In the genomic region with DNA sequence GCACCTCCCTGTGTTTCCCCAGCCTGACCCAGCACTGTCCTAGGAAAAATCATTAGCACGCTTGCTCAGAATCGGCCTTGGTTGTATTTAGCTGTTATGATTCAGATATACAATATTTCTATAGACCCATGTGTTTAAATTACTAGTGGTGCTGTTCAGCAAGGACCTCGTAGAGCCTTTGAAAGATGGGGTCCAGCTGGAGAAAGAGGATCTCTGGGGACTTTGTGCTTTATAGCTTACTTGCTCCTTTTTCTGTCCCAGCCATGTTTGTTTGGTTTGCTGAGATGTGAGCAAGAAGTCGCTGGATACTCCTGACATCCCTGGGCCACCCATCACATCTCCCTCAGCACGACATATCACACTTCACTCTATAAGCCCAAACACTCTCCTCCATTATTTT, we compare ENCODE assay signal across 24 mouse cellular contexts.
DNase-seq lines count a peak whose midpoint lies in the region; ATAC-seq and TF ChIP-seq lines count a peak whose summit lies in the region.
"Had no signal": no experiment of that assay in that cellular context is flagged by ENCODE, and none has a peak within 500 bp of the region (broad histone marks: within the 10 kb centered on the region; RNA-seq: fewer than 3 reads in every experiment).

No protein-coding gene starts in this region.

- H3K36me3 ChIP-seq in heart, embryonic 12.5 days: no peaks in the 10 kb centered on the region
- no peaks in the 10 kb centered on the region for H3K36me3 ChIP-seq in heart, embryonic 15.5 days
- H3K36me3 ChIP-seq in lung, embryonic 14.5 days (ENCODE audit: insufficient read depth): no peaks in the 10 kb centered on the region
- H3K36me3 ChIP-seq: embryonic facial prominence, embryonic 12.5 days; embryonic facial prominence, embryonic 15.5 days; forebrain, embryonic 12.5 days; forebrain, embryonic 15.5 days; hindbrain, embryonic 12.5 days; hindbrain, embryonic 15.5 days had no signal

- H3K9me3 ChIP-seq in heart, embryonic 12.5 days (replicated peaks): no peaks in the 10 kb centered on the region
- H3K9me3 ChIP-seq in heart, embryonic 15.5 days (replicated peaks): no peaks in the 10 kb centered on the region
- no peaks in the 10 kb centered on the region for H3K9me3 ChIP-seq in lung, embryonic 14.5 days (ENCODE audit: low read depth, low read length)
- H3K9me3 ChIP-seq: embryonic facial prominence, embryonic 12.5 days; embryonic facial prominence, embryonic 15.5 days; forebrain, embryonic 12.5 days; forebrain, embryonic 15.5 days; hindbrain, embryonic 12.5 days; hindbrain, embryonic 15.5 days had no signal

- 0 out of 2 replicates have a peak, but pooled peaks cover 6% of the 10 kb centered on the region for H3K27me3 ChIP-seq in heart, embryonic 12.5 days (replicated peaks)
- H3K27me3 ChIP-seq in heart, embryonic 15.5 days: no peaks in the 10 kb centered on the region
- H3K27me3 ChIP-seq in lung, embryonic 14.5 days (ENCODE audit: insufficient read depth, low read length): no peaks in the 10 kb centered on the region
- H3K27me3 ChIP-seq: forebrain, embryonic 12.5 days; forebrain, embryonic 15.5 days; hindbrain, embryonic 12.5 days; hindbrain, embryonic 15.5 days had no signal

- no peak overlapping the region for H3K9ac ChIP-seq in heart, embryonic 12.5 days
- no peak overlapping the region for H3K9ac ChIP-seq in heart, embryonic 15.5 days
- no peak overlapping the region for H3K9ac ChIP-seq in lung, embryonic 14.5 days
- H3K9ac ChIP-seq: embryonic facial prominence, embryonic 12.5 days; embryonic facial prominence, embryonic 15.5 days; forebrain, embryonic 12.5 days; forebrain, embryonic 15.5 days; hindbrain, embryonic 12.5 days; hindbrain, embryonic 15.5 days had no signal

- TF ChIP-seq POLR2A in embryonic fibroblast, embryonic 13.5 days (IDR thresholded peaks at IDR 0.05; ENCODE audit: low read depth, low read length): no peak

- no peak for TF ChIP-seq CTCF in lung, embryonic 14.5 days (IDR thresholded peaks at IDR 0.05; ENCODE audit: low read depth)
- TF ChIP-seq CTCF in embryonic fibroblast, embryonic 13.5 days (IDR thresholded peaks at IDR 0.05; ENCODE audit: borderline replicate concordance, insufficient read depth, low read length): no peak

- 66% methylated on average over 5 of the region's 5 CpGs for WGBS in heart, embryonic 12.5 days
- WGBS in heart, embryonic 15.5 days: 56% methylated on average over 5 of the region's 5 CpGs
- WGBS in lung, embryonic 14.5 days: 40% methylated on average over 5 of the region's 5 CpGs

- peaks cover 59% of the 10 kb centered on the region for H3K4me1 ChIP-seq in heart, embryonic 12.5 days (replicated peaks)
- peaks cover 16% of the 10 kb centered on the region for H3K4me1 ChIP-seq in heart, embryonic 15.5 days (replicated peaks)
- H3K4me1 ChIP-seq in lung, embryonic 14.5 days (ENCODE audit: insufficient read depth): peaks cover 6% of the 10 kb centered on the region; the same call in 1 of the 2 replicates
- no peaks in the 10 kb centered on the region for H3K4me1 ChIP-seq in embryonic fibroblast, embryonic 13.5 days (ENCODE audit: control insufficient read depth, insufficient read depth, low read length)
- H3K4me1 ChIP-seq: forebrain, embryonic 12.5 days; forebrain, embryonic 15.5 days had no signal

- H3K4me3 ChIP-seq in heart, embryonic 12.5 days: no peak overlapping the region
- no peak overlapping the region for H3K4me3 ChIP-seq in heart, embryonic 15.5 days
- no peak overlapping the region for H3K4me3 ChIP-seq in lung, embryonic 14.5 days (ENCODE audit: low read depth, low read length)
- H3K4me3 ChIP-seq in embryonic fibroblast, embryonic 13.5 days (ENCODE audit: insufficient read depth, low read length): no peak overlapping the region
- H3K4me3 ChIP-seq: embryonic facial prominence, embryonic 12.5 days; embryonic facial prominence, embryonic 15.5 days; erythroblast, embryonic 14.5 days; forebrain, embryonic 12.5 days; forebrain, embryonic 15.5 days; hindbrain, embryonic 12.5 days; hindbrain, embryonic 15.5 days had no signal

- no peak for DNase-seq in heart, adult 11 months
- DNase-seq in heart, adult 18-20 months: no peak
- DNase-seq in lung, embryonic 14.5 days: peak; percentile 55
- DNase-seq in lung, postnatal 25 days (ENCODE audit: low spot score): no peak
- DNase-seq in ovary, adult 18-20 months (ENCODE audit: low spot score): no peak
- DNase-seq: adrenal gland, adult 2 months; adrenal gland, postnatal 14 days; cerebellum, adult 11 months; cerebellum, adult 2 months; cerebellum, adult 9-11 months; cerebellum, postnatal 25 days; gastrocnemius, postnatal 25 days had no signal

- no peak for ATAC-seq in heart, embryonic 12.5 days (ENCODE audit: insufficient number of reproducible peaks, low FRiP score)
- no peak for ATAC-seq in heart, embryonic 15.5 days (replicated peaks; ENCODE audit: insufficient number of reproducible peaks, insufficient read depth, low FRiP score, low read depth)
- peak; percentile 32; the same call in 1 of the 2 replicates for ATAC-seq in lung, embryonic 14.5 days (ENCODE audit: insufficient read depth)
- ATAC-seq: CD4-positive, CD25-positive, alpha-beta regulatory T cell, adult 4 months; forebrain, embryonic 15.5 days; intestine, postnatal 0 days had no signal

- 0 out of 2 replicates have a peak overlapping the region, but pooled peaks have one; percentile 43 for H3K4me2 ChIP-seq in heart, embryonic 12.5 days
- H3K4me2 ChIP-seq in heart, embryonic 15.5 days: peak overlapping the region; percentile 49; the same call in 1 of the 2 replicates
- H3K4me2 ChIP-seq in lung, embryonic 14.5 days: no peak overlapping the region
- H3K4me2 ChIP-seq: embryonic facial prominence, embryonic 12.5 days; embryonic facial prominence, embryonic 15.5 days; forebrain, embryonic 12.5 days; forebrain, embryonic 15.5 days; hindbrain, embryonic 12.5 days; hindbrain, embryonic 15.5 days had no signal

- peak overlapping the region; percentile 52; the same call in 1 of the 2 replicates for H3K27ac ChIP-seq in heart, embryonic 12.5 days (ENCODE audit: poor library complexity, severe bottlenecking)
- peak overlapping the region; percentile 55; the same call in 1 of the 2 replicates for H3K27ac ChIP-seq in heart, embryonic 15.5 days
- no peak overlapping the region for H3K27ac ChIP-seq in lung, embryonic 14.5 days (ENCODE audit: low read depth)
- 0 out of 2 replicates have a peak overlapping the region, but pooled peaks have one; percentile 54 for H3K27ac ChIP-seq in embryonic fibroblast, embryonic 13.5 days (ENCODE audit: insufficient read depth, low read length)
- H3K27ac ChIP-seq: embryonic facial prominence, embryonic 12.5 days; embryonic facial prominence, embryonic 15.5 days; forebrain, embryonic 12.5 days; forebrain, embryonic 15.5 days; hindbrain, embryonic 12.5 days; hindbrain, embryonic 15.5 days had no signal
